Mouse (Mus musculus) left cerebral cortex, adult 2 months (tissue): ENCODE measurements around the gene Adamts20. TPM values are rescaled to one million over a fixed set of nuclear protein-coding genes. Genes with fewer than 3 reads are reported as not detected.
A peak's percentile ranks its signal among the peaks of the same experiment; 100 is the strongest.

ENCODE experiments used
- DNase-seq, 2 experiments: peaks; one replicate each; pipeline ENCODE4 v3.0.0; 2021 to 2022; ENCODE audit warnings: low spot score in 2 of 2, mixed read lengths in 1 of 2; ENCODE audit errors: extremely low spot score in 1 of 2
- H3K27ac ChIP-seq: fragments of 200-600 bp; 2 replicates; pipeline ENCODE4 v1.8.1; 2022
- H3K4me3 ChIP-seq: fragments of 200-600 bp; 2 replicates; pipeline ENCODE4 v1.8.1; 2022
- CTCF ChIP-seq: fragments of 200-600 bp; IDR thresholded peaks from 2 replicates; pipeline ENCODE4 v1.8.1; 2022; ENCODE audit warnings: antibody characterized with exemption, mild to moderate bottlenecking, moderate library complexity
- intact Hi-C: fragments of 180-260 bp; cut with DNase I; formaldehyde crosslinking; loops from one replicate; pipeline ENCODE4 v1.15.1; 2025
- total RNA-seq, 2 experiments: library from RNA; stranded (reverse); gene quantifications; 2 replicates each; pipeline ENCODE4 v1.2.3; 2021

The Adamts20 gene
- total RNA-seq, 2 experiments from 2014 or later: 7.4 to 8.4 TPM

- intact Hi-C loops: no loop called here
- Histone ChIP-seq H3K27ac (no peak overlapping the region), H3K4me3 (no peak overlapping the region)
- TF ChIP-seq CTCF: no peak
- no peak for DNase-seq
These were observed 22.2 kb downstream of the Adamts20 start for GRCm38 (mm10) chr15:94443025-94443424.

GRCm38 (mm10) chr15:94435532-94435931, 29.7 kb downstream of the Adamts20 start:
- TF ChIP-seq CTCF: no peak
- intact Hi-C loops: no loop called here
- Histone ChIP-seq H3K27ac (no peak overlapping the region), H3K4me3 (no peak overlapping the region)
- no peak for DNase-seq

- Histone ChIP-seq H3K4me3 (no peak overlapping the region), H3K27ac (peak overlapping the region; percentile 53; the same call in 1 of the 2 replicates)
- DNase-seq: no peak
- no peak for TF ChIP-seq CTCF
- intact Hi-C loops: no loop called here
These were observed 34.4 kb downstream of the Adamts20 start for GRCm38 (mm10) chr15:94430681-94431405.

- Histone ChIP-seq H3K27ac (no peak overlapping the region), H3K4me3 (no peak overlapping the region)
- intact Hi-C loops: no loop called here
- no peak for DNase-seq
- no peak for TF ChIP-seq CTCF
These were observed 36.5 kb downstream of the Adamts20 start for GRCm38 (mm10) chr15:94428726-94429125.

GRCm38 (mm10) chr15:94427482-94428214, 37.6 kb downstream of the Adamts20 start:
- no peak overlapping the region for H3K4me3 ChIP-seq
- no peak for TF ChIP-seq CTCF
- no peak overlapping the region for H3K27ac ChIP-seq
- intact Hi-C loops: no loop called here
- no peak for DNase-seq

GRCm38 (mm10) chr15:94420526-94420925, 44.7 kb downstream of the Adamts20 start:
- Histone ChIP-seq H3K27ac (no peak overlapping the region), H3K4me3 (no peak overlapping the region)
- intact Hi-C loops: no loop called here
- TF ChIP-seq CTCF: no peak
- DNase-seq: no peak

GRCm38 (mm10) chr15:94419167-94419566, 46.1 kb downstream of the Adamts20 start:
- intact Hi-C loops: no loop called here
- Histone ChIP-seq H3K27ac (no peak overlapping the region), H3K4me3 (no peak overlapping the region)
- DNase-seq: no peak
- TF ChIP-seq CTCF: no peak

- no peak for DNase-seq
- no peak overlapping the region for H3K4me3 ChIP-seq
- TF ChIP-seq CTCF: no peak
- intact Hi-C loops: no loop called here
- H3K27ac ChIP-seq: no peak overlapping the region
These were observed 46.8 kb downstream of the Adamts20 start for GRCm38 (mm10) chr15:94418427-94418826.

- intact Hi-C loops: no loop called here
- no peak for DNase-seq
- no peak overlapping the region for H3K27ac ChIP-seq
- TF ChIP-seq CTCF: no peak
- no peak overlapping the region for H3K4me3 ChIP-seq
These were observed 47.7 kb downstream of the Adamts20 start for GRCm38 (mm10) chr15:94417216-94418155.

GRCm38 (mm10) chr15:94409832-94410231, 55.4 kb downstream of the Adamts20 start:
- TF ChIP-seq CTCF: no peak
- Histone ChIP-seq H3K4me3 (no peak overlapping the region), H3K27ac (peak overlapping the region; percentile 60)
- intact Hi-C loops: no loop called here
- peak; percentile 62 to 64 for DNase-seq

- DNase-seq: no peak
- TF ChIP-seq CTCF: no peak
- Histone ChIP-seq H3K4me3 (no peak overlapping the region), H3K27ac (no peak overlapping the region)
- intact Hi-C loops: no loop called here
These were observed 58.9 kb downstream of the Adamts20 start for GRCm38 (mm10) chr15:94406364-94406763.

GRCm38 (mm10) chr15:94404071-94404545, 61.1 kb downstream of the Adamts20 start:
- peak; percentile 91 to 96 for DNase-seq
- peak overlapping the region; percentile 84 for H3K27ac ChIP-seq
- intact Hi-C loops: no loop called here
- H3K4me3 ChIP-seq: peak overlapping the region; percentile 72
- no peak; the same call in none of the 2 replicates for TF ChIP-seq CTCF
